Mouse (Mus musculus) bone marrow, adult 2 months (tissue): ENCODE measurements around the gene Macf1.

ENCODE experiments used
- CTCF ChIP-seq: fragments of 200-500 bp; IDR thresholded peaks from 2 replicates; pipeline ENCODE4 v1.5.1; 2011; ENCODE audit warnings: low read length, control low read depth; ENCODE audit not compliant: control insufficient read depth, insufficient read depth
- POLR2A ChIP-seq: fragments of 200-500 bp; IDR thresholded peaks from 2 replicates; pipeline ENCODE4 v1.6.1; 2011; ENCODE audit warnings: low read depth, mild to moderate bottlenecking, control low read depth, low read length, borderline replicate concordance; ENCODE audit not compliant: control insufficient read depth

GRCm38 (mm10) chr4:123717574-123718433, 33.6 kb upstream of the Macf1 start, which contains the start of gene Ndufs5:
- peak; percentile 72; the same call in 1 of the 2 replicates for TF ChIP-seq POLR2A
- no peak for TF ChIP-seq CTCF
